Mouse (Mus musculus): Measurements from ENCODE around the gene 1700011L22Rik. TPM values are rescaled to one million over a fixed set of nuclear protein-coding genes. Genes with fewer than 3 reads are reported as not detected.

1700011L22Rik gene
- not detected for total RNA-seq (2021)
- long read RNA-seq, experiment 1, result 0 reads
- long read RNA-seq, experiment 2, result 0 reads

GRCm38 (mm10) chr8:79248470-79248869 lies at the start of gene 1700011L22Rik:
Gene 1700011L22Rik (minus strand): TSS chr8:79248570.
- intact Hi-C loops (cut with DNase I; ENCODE audit: low total_unique reads), result no loop called here
- DNase-seq, result no peak

DNA sequence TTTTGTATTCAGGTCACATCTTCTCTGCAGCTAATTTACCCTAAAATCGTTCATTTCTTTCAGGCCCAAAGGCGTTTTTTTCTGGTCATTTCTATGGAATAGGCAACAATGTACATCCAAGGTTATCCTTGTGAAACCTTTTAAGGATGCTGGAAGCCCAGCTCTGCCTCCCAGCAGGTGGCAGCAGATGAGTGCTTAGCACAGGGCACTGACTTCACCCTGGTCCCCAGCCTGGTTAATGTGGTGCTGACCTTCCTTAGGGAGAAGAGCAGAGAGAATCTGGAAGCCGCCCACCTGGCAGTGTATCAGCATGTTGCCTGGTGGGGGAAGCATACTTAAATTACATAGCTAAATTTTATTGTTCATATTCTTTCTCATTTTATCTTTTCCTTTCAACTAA lies 49.4 kb upstream of the 1700011L22Rik start:
- intact Hi-C loops (cut with DNase I; ENCODE audit: low total_unique reads), result loop anchor here (2.0 kb wide), 1 partner anchor 285 kb away; no protein-coding TSS in a partner anchor
- DNase-seq, result peak; percentile 75

GRCm38 (mm10) chr8:79295276-79296105 lies 47.1 kb upstream of the 1700011L22Rik start:
- no peak for DNase-seq
- intact Hi-C loops (cut with DNase I; ENCODE audit: low total_unique reads), result no loop called here

DNA sequence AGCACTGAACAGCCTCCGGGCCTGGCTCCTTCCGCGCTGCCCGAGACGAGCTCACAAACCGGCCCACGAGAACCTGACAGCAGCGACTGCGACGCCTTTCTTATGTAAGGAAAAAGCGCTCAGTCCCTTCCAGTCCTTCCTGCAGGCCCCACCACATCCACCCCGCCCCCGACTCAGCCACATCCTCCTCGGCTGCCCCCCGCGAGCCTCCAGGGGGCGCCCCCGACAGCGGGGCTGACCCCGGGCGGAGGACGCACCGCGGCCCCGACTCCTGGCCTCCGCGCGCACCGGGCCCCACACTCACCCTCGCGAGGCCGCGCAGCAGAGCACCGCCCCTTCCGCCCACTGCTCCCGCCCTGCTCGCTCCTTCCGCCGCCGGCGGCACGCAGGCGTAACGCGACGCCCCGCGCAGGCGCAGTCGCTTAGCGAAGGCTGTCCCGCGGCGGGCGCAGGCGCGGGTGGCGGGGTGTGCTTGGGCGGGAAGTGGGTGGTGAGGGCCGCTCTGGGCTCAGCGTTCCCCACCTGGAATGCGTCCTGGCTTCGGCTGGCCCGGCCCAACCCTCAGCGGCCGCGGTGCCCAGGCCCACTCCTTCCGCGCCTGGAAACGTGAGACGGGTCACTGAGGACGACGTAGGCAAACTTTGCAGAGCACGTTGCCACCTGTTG lies 46.4 kb upstream of the 1700011L22Rik start, which contains the start of gene Mmaa:
Gene Mmaa, minus strand, starts transcription at position 328 of the 666 bp plus-strand sequence.
- DNase-seq, result peak; percentile 99
- intact Hi-C loops (cut with DNase I; ENCODE audit: low total_unique reads), result no loop called here

DNA sequence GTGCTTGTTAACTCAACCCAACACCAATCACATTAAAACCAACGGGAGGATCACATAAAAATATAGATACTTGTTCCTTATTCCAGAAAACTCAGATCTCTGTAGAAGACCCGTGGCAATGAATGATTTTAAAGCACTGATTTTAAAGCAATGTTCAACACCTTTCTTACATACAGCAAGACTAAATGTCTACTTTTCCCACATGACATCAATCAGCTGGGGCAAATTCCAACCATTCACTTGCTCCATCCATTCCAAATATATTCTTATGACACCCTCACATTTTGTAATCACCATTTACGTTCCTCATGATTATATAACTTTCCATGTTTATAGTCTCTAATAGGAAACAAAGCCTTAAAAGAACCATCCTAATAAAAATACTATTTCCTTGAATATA lies 45.5 kb upstream of the 1700011L22Rik start:
- DNase-seq, result no peak
- intact Hi-C loops (cut with DNase I; ENCODE audit: low total_unique reads), result no loop called here

DNA sequence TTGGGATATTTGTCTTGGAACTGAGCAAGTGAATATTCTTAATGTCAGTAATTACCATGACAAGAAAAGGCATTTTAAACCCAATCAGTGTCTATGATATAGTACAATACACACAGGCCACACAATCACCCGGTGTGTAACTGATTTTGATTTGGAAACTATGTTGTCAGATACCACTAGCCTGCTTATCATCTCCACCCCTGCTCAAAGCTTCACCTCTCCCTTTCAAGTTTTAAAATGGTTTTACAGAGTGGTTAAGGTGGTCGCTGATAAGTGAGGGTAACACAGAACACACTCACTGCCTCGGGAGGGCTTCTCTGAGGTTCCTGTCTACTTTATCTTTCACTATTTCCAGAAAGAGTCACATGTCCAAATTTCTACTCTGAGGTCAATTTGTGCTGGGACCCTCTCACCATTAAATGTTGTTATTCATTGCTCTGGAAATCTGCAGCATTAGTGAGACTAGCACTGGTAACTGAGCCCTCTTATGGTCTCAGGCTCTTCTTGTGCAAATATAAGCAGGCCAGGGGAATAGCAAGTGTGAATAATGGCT lies 44.4 kb upstream of the 1700011L22Rik start:
- intact Hi-C loops (cut with DNase I; ENCODE audit: low total_unique reads), result no loop called here
- DNase-seq, result no peak

DNA sequence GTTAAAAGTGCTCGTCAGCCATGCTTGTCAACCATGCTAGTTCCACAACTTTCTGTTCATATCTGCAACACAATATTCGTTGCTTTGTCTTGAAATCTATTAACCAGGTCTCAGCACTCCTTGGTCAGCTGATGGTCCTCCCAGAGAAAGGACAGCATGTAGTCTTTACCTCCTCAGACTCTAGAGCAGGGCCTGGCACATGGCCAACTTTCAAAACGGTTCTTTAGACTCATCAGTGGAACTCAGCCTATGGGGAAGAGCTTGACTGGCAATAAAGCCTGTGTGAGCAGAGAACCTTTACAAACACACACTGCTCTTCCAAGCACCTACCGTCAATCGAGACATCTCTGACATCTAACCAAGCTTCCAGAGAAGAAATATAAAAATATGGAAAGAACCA lies 41.2 kb upstream of the 1700011L22Rik start:
- intact Hi-C loops (cut with DNase I; ENCODE audit: low total_unique reads), result no loop called here
- DNase-seq, result no peak

- intact Hi-C loops (cut with DNase I; ENCODE audit: low total_unique reads), result no loop called here
- no peak for DNase-seq
Measured at GRCm38 (mm10) chr8:79288681-79289080, 40.3 kb upstream of the 1700011L22Rik start.

DNA sequence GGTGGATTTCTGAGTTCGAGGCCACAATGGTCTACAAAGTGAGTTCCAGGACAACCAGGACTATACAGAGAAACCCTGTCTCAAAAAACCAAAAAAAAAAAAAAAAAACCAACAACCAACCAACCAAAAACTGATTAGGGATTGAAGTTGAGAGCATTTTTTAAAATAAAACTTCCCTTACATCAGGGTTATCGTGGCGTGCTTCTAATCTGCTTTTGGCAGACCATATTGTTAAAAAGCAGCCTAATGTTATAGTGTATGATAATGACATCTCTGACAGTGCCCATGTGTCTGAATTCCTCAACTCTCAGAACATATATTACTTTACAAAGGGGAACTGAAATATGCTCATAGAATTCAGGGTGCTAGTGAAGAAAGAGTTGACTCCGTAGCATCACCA lies 39.9 kb upstream of the 1700011L22Rik start:
- DNase-seq, result no peak
- intact Hi-C loops (cut with DNase I; ENCODE audit: low total_unique reads), result no loop called here

GRCm38 (mm10) chr8:79286424-79286823 lies 38.1 kb upstream of the 1700011L22Rik start:
- intact Hi-C loops (cut with DNase I; ENCODE audit: low total_unique reads), result no loop called here
- no peak for DNase-seq

GRCm38 (mm10) chr8:79284626-79285025 lies 36.3 kb upstream of the 1700011L22Rik start:
- intact Hi-C loops (cut with DNase I; ENCODE audit: low total_unique reads), result no loop called here
- DNase-seq, result no peak

DNA sequence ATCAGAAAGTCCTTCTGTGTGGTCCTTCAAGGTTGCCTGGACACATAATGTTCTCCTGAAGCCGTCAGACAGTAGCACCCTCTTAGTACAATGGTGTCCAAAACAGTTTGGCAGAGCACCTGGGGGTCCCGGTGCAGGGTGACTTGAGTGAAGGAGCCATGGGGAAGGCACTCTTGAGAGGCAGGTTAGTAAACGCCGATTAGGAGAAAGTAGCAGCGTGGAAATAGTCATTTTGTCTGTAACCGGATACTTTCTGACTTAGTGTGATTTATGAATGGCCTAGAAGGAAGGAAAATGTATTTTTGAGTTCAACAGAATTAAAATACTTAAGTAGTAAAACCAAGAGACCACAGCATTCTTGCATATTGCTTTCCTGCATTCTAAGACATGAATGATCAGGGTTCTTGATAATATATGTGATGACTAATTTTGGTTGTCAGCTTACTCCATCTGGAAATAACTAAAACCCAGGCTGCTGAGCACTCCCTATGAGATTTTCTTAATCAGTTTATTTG lies 33.1 kb upstream of the 1700011L22Rik start:
- no peak for DNase-seq
- intact Hi-C loops (cut with DNase I; ENCODE audit: low total_unique reads), result no loop called here

DNA sequence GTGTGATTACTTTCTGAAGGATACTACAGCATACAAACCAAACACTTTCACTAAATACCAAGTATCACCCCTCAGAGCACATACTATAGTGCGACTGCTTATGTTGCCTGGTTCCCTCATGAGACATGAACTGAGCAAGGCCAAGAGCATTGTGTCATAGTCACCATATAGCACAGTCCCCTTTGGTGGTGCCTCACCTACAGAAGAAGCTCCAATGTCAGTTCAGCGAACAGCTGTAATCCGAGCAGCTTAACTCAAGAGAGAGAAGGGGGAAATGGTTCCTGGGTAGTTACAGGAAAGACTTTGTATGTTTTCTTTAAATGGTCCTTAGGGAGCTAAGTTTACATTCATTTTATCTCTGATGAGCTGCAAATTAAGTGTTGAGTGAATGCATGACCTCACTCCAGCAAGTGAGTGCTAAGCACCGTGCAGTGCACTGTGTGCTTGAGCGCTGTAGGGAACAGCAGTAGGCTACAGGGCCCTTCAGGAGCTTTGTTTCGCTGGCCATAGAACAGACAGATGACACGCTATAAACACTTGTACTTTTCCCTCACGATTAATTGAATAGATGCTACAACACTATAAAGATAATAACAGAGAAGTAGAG lies 29.0 kb upstream of the 1700011L22Rik start:
- intact Hi-C loops (cut with DNase I; ENCODE audit: low total_unique reads), result no loop called here

DNA sequence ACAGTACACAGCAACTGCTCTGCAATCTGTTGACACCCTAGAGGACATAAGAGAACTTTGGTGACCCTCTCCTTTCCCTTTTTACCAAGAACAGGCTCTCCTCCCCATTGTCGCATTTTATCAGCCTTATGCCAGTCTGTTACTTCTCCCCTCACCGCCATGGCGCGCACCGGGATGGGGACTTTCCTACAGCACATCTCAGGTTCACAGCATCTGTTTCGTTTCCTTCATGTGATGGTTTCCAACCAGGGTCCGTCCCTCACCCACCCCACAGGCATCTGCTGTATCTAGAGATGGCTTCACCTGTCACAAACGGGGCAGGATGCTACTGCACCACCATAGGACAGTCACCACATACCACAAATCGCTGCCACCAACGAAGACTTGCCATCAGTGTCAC lies 26.6 kb upstream of the 1700011L22Rik start:
- no peak for DNase-seq
- intact Hi-C loops (cut with DNase I; ENCODE audit: low total_unique reads), result no loop called here

More for the DNA sequence above, 29.0 kb upstream of the 1700011L22Rik start:
- no peak for DNase-seq

- no peak for DNase-seq
- intact Hi-C loops (cut with DNase I; ENCODE audit: low total_unique reads), result no loop called here
Measured at GRCm38 (mm10) chr8:79273776-79274175, 25.4 kb upstream of the 1700011L22Rik start.

- DNase-seq, result no peak
- intact Hi-C loops (cut with DNase I; ENCODE audit: low total_unique reads), result no loop called here
Measured at GRCm38 (mm10) chr8:79272676-79273075, 24.3 kb upstream of the 1700011L22Rik start.

- intact Hi-C loops (cut with DNase I; ENCODE audit: low total_unique reads), result no loop called here
- no peak for DNase-seq
Measured at GRCm38 (mm10) chr8:79268921-79269320, 20.6 kb upstream of the 1700011L22Rik start.

- DNase-seq, result no peak
- intact Hi-C loops (cut with DNase I; ENCODE audit: low total_unique reads), result no loop called here
Measured at GRCm38 (mm10) chr8:79261920-79262319, 13.6 kb upstream of the 1700011L22Rik start.

DNA sequence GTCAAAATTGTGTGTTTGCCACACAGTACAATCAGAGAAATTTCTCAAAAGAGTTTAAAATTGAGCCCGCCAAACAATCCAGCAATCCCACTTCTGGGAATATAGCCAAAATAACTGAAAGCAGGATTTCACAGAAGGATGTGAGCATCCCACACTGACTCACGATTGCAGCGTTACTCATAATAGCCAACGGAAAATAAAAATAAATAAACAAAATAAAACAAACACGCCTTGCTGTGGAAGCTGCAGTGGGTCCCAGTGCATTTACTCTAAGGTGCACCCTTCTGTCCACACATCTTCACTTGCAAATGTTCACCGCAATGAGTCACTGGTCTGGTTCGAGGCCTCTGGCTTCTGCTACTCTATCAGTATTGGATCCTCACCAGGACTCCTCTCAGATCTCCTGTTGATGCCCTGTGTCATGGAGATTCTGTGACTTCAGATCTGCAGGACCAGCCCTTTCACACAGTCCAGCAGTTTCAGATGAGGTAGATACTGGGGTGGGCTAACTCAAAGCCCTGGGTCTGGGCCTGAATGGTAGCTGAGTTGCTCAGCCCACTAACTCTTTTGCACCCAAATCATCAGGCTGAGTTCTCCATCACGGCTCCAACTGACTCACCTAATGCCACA lies 7.8 kb upstream of the 1700011L22Rik start:
- no peak for DNase-seq
- intact Hi-C loops (cut with DNase I; ENCODE audit: low total_unique reads), result no loop called here
